Mouse (Mus musculus) hindbrain, embryonic 14.5 days (tissue): ENCODE measurements at regions not wholly inside any gene's neighbourhood (a gene's known extent, or its start where the extent isn't known, plus 50 kb on each side); places are given as distances from the start of the nearest gene placed in this dataset.

Experiments
- ATAC-seq: fragments of 200-750 bp; cut with Nextera tagmentation; 2 replicates; pipeline ENCODE4 v1.8.0; 2017; ENCODE audit warnings: moderate number of reproducible peaks, mild to moderate bottlenecking, moderate TSS enrichment, moderate library complexity; ENCODE audit not compliant: low FRiP score
- DNase-seq: peaks from one replicate; pipeline ENCODE4 v3.0.0-alpha.2; 2015; ENCODE audit warnings: low spot score
- H3K27ac ChIP-seq: fragments of 300-500 bp; sonication (generic); 2 replicates; pipeline ENCODE4 v1.5.1; 2014; ENCODE audit warnings: mild to moderate bottlenecking, moderate library complexity
- H3K27me3 ChIP-seq: fragments of 300-500 bp; sonication (generic); 2 replicates; pipeline ENCODE4 v1.6.1; 2014; ENCODE audit warnings: mild to moderate bottlenecking, low read length, mixed read lengths; ENCODE audit not compliant: control insufficient read depth, insufficient read depth
- H3K36me3 ChIP-seq: fragments of 300-500 bp; sonication (generic); replicated peaks from 2 replicates; pipeline ENCODE4 v1.6.1; 2014; ENCODE audit not compliant: control insufficient read depth, insufficient read depth
- H3K4me1 ChIP-seq: fragments of 300-500 bp; sonication (generic); replicated peaks from 2 replicates; pipeline ENCODE4 v1.6.1; 2014; ENCODE audit warnings: antibody characterized with exemption, low read length, mixed read lengths; ENCODE audit not compliant: control insufficient read depth, insufficient read depth
- H3K4me2 ChIP-seq: fragments of 300-500 bp; sonication (generic); replicated peaks from 2 replicates; pipeline ENCODE4 v1.6.1; 2014; ENCODE audit warnings: mild to moderate bottlenecking, moderate library complexity
- H3K4me3 ChIP-seq: fragments of 300-500 bp; sonication (generic); replicated peaks from 2 replicates; pipeline ENCODE4 v1.5.1; 2014; ENCODE audit warnings: mild to moderate bottlenecking, low read length
- H3K9ac ChIP-seq: fragments of 300-500 bp; sonication (generic); 2 replicates; pipeline ENCODE4 v1.6.1; 2014
- H3K9me3 ChIP-seq: fragments of 300-500 bp; sonication (generic); 2 replicates; pipeline ENCODE4 v1.6.1; 2016; ENCODE audit warnings: low read length; ENCODE audit not compliant: control insufficient read depth
- WGBS: fragments of 180-500 bp; shearing (Covaris S2); extraction: QIAGEN DNeasy Blood & Tissue Kit; methylation state at CpG from one replicate; pipeline ENCODE4 v1.1.7; 2014; 5-methylcytosine and 5-hydroxymethylcytosine counted together

DNA sequence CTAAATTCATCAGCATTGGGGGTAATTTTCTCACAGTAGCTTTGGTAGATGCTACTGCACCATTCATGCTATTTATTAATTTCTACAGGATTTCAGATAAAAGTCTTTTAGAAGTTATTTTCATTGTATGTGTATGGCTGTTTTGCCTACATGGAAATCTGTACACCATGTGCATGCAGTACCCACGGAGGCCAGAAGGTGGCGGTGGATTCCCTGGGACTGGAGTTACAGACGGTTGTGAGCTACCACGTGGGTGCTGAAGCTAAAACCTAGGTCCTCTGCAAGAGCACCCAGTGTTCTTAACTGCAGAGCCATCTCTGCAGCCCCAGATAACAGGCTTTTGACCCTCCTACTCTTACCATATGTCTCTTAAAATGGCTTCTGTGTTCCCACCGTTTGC lies 176.7 kb upstream of the Fam19a5 start:
- Histone ChIP-seq H3K9me3 (no peaks in the 10 kb centered on the region), H3K36me3 (no peaks in the 10 kb centered on the region), H3K9ac (no peak overlapping the region), H3K27me3 (no peaks in the 10 kb centered on the region), H3K4me3 (no peak overlapping the region), H3K27ac (no peak overlapping the region), H3K4me2 (no peak overlapping the region), H3K4me1 (no peaks in the 10 kb centered on the region)
- WGBS = 46% methylated on average over 5 of the region's 5 CpGs
- DNase-seq (no peak), ATAC-seq (no peak)

DNA sequence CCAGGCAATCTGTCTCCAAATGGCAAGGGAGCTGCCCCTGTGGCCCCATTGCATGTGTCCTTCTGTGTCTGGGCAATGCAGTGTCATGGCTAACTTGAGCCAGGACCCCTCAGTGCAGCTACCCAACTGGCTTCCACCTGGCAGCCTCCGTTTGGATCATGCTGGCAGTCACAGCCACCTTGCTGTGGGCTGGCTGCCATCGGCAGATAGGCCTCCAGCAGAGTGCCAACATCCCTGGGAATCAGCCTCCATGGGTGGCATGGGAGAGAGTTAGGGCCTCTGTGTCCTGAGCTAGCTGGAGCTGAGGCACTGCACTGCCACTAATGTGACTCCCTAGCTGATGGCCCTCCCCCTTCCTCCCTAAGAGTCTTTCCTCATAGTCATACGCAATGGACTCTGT lies 174.7 kb upstream of the Fam19a5 start:
- no peak for ATAC-seq
- no peaks in the 10 kb centered on the region for H3K36me3 ChIP-seq

DNA sequence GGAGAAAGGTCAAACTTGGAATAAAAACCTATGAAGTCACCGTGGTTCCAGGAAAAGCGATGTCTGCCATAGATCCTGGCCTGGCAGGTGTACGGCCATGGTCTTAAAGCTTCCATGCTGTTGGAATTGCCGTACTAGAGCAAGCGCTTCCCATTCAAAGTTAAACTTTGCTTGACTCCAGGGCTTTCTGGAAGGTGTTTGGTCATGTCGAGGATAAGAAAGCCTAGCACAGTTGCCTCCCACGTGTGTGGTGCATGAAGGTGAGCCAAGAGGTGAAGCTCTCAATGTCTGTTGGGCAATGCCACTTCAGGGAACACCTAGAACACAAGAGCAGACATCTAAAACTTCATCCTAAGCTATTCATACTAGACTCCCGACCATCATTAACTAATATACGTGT lies 174.3 kb upstream of the Fam19a5 start:
- WGBS = 93% methylated on average over 9 of the region's 9 CpGs
- ATAC-seq = no peak
- H3K4me2 ChIP-seq = no peak overlapping the region

More for the DNA sequence above, 174.7 kb upstream of the Fam19a5 start:
- Histone ChIP-seq H3K27ac (no peak overlapping the region), H3K4me1 (no peaks in the 10 kb centered on the region), H3K27me3 (no peaks in the 10 kb centered on the region), H3K4me3 (no peak overlapping the region), H3K9me3 (no peaks in the 10 kb centered on the region), H3K4me2 (no peak overlapping the region), H3K9ac (no peak overlapping the region)
- DNase-seq = no peak
- WGBS = 92% methylated on average over 3 of the region's 3 CpGs

DNA sequence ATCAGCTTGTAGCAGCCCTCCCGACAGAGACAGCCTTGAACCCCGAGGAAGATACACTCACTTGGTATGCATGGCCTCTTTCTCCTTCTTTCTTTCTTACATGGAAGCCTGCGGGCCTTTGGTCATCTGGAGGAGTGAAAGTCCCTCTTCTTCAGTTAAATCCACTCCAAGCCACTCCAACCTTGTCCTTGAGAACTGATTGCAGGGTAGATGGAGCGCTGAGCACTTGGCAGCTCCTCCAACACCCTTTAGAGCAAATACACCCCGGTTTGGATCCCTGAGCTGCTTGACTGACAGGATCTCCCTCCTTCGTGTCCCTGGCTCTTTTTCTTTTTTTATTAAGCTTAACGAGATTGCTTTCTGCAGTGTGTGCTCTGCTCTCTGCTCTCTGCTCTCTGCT lies 173.3 kb upstream of the Fam19a5 start:
- Histone ChIP-seq H3K4me1 (no peaks in the 10 kb centered on the region), H3K9me3 (no peaks in the 10 kb centered on the region), H3K4me2 (no peak overlapping the region), H3K27me3 (no peaks in the 10 kb centered on the region), H3K9ac (no peak overlapping the region), H3K36me3 (no peaks in the 10 kb centered on the region), H3K4me3 (no peak overlapping the region), H3K27ac (no peak overlapping the region)
- ATAC-seq (no peak), DNase-seq (no peak)
- WGBS = 83% methylated on average over 7 of the region's 7 CpGs

More for the DNA sequence above, 174.3 kb upstream of the Fam19a5 start:
- no peaks in the 10 kb centered on the region for H3K27me3 ChIP-seq
- H3K36me3 ChIP-seq = no peaks in the 10 kb centered on the region
- no peak overlapping the region for H3K9ac ChIP-seq
- no peak for DNase-seq
- H3K4me1 ChIP-seq = no peaks in the 10 kb centered on the region
- H3K27ac ChIP-seq = no peak overlapping the region
- H3K4me3 ChIP-seq = no peak overlapping the region
- no peaks in the 10 kb centered on the region for H3K9me3 ChIP-seq

DNA sequence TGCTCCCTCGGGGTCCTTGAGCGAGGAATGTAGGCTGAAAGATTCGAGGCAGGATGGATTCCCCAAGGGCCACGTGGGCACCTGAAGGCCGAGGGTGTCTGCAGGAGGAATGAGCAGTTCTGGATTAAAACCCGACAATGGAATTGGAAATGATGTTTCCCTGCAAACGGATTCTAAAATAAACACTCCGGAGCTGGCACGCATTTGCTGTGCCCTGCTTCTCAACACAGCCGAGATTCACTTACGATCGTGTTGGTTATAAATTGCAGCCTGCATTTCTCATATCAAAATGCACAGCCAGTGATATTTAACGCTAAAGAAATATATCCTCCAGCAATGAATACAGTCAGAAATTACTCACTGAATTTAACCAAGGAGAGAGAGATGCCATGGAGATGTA lies 169.4 kb upstream of the Fam19a5 start:
- Histone ChIP-seq H3K4me2 (no peak overlapping the region), H3K36me3 (no peaks in the 10 kb centered on the region), H3K27me3 (no peaks in the 10 kb centered on the region), H3K27ac (peak overlapping the region; percentile 6; the same call in 1 of the 2 replicates), H3K9me3 (no peaks in the 10 kb centered on the region), H3K9ac (no peak overlapping the region), H3K4me1 (no peaks in the 10 kb centered on the region), H3K4me3 (no peak overlapping the region)
- DNase-seq (no peak), ATAC-seq (no peak)
- WGBS = 61% methylated on average over 13 of the region's 13 CpGs

DNA sequence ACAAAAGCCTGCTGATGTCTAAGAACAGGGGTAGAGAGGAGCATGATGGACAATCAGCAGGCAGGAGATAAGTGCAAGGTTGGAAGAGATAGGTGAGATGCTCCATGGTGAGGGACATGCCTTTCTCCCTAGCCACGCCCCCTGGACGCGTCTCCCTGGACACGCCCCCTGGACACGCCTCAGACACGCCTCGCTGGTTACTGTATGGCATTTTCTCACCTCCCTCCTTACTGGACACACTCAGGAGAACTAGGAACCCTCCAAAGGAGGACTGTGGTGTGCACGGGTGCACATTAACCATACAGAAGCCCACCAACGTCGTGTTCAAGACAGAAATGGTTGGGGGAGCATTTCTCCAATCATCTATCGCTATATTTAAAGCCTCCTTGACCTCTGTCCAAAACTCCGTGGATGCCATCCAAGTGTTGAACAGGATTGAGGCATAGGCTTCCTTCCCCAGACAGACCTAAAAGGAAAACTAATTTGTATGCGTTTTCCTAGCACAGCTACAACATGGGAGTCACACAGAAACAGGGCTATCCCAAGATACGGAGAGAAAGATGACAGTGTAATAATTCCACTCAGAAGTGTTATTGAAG lies 168.4 kb upstream of the Fam19a5 start:
- no peak overlapping the region for H3K4me3 ChIP-seq
- no peaks in the 10 kb centered on the region for H3K36me3 ChIP-seq
- no peaks in the 10 kb centered on the region for H3K9me3 ChIP-seq
- H3K27ac ChIP-seq = no peak overlapping the region
- 78% methylated on average over 14 of the region's 14 CpGs for WGBS
- no peaks in the 10 kb centered on the region for H3K27me3 ChIP-seq
- H3K9ac ChIP-seq = no peak overlapping the region
- no peak for ATAC-seq
- no peaks in the 10 kb centered on the region for H3K4me1 ChIP-seq
- no peak overlapping the region for H3K4me2 ChIP-seq
- DNase-seq = no peak

DNA sequence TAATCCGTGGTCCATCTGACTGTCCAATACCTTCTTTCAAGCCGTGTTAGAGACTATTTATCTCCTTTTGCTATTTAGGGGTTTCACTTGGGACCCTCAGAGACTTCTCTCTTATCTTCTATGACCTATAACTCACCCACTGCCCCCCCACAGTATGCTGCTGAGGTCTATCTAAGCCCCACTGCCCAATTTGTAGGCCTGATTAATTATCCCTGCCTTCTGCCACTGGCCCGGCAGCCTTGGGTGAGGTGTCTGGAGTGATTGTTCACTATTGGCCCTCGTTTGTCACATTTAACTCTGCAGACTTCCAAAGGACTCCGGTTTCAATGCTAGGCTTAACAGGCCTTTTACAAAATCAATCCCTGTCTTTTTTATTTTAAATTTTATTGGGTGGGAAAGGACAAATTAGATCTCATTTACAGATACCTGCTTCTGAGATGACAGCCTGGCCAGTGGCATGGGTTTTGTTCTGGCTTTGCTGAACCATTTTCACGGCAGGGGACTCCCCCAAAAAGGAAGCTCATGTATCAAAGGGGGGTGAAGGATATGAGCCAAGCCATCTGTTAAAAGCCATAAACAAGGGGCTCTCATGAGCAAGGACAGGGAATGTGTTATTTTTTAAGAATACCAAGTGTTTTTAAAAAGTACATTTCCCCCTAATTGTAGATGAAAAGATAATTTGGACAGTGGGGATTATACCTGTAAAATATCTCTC lies 160.4 kb upstream of the Fam19a5 start:
- no peak overlapping the region for H3K9ac ChIP-seq
- no peak overlapping the region for H3K4me3 ChIP-seq
- DNase-seq = no peak
- 60% methylated on average over 6 of the region's 6 CpGs for WGBS
- H3K4me1 ChIP-seq = no peaks in the 10 kb centered on the region
- H3K27ac ChIP-seq = no peak overlapping the region
- no peak for ATAC-seq
- H3K27me3 ChIP-seq = no peaks in the 10 kb centered on the region
- H3K4me2 ChIP-seq = no peak overlapping the region
- no peaks in the 10 kb centered on the region for H3K36me3 ChIP-seq
- no peaks in the 10 kb centered on the region for H3K9me3 ChIP-seq

DNA sequence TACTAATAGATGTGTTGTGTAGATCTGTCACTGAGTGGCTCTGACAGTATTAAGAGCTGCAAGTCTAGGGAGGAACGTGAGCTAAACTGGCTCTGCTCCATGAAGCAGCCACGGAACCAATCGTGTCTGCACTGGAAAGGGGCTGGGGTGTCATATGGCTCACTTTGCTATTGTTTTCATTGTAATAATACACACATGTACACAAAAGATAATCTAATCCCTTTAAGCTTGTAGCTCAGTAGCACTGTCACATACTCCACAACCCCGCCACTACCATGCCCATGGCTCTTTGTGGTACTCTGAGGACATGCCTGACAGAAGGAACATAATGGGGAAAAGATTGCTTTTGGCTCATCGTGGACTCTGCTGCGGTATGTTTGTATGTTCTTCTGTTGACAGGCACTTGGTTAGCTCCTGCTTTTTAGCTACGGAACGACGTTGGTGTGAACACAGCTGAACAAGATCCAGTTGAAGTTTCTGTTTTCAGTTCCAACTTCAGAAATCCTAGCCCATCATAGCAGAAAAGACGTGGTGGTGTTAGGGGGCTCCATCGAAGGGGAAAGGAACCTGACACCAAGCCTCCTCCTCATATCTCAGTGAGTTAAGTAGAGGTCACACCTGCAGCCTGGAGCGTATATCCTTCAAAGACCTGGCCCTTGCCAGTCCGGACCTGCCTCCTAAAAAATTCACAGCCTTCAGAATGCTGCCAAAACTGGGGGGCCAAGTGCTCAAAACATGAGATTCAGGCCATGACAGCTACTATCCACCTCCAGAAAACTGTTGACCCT lies 159.6 kb upstream of the Fam19a5 start:
- Histone ChIP-seq H3K4me3 (no peak overlapping the region), H3K27ac (no peak overlapping the region), H3K4me2 (no peak overlapping the region), H3K9me3 (no peaks in the 10 kb centered on the region), H3K4me1 (no peaks in the 10 kb centered on the region), H3K9ac (no peak overlapping the region), H3K27me3 (no peaks in the 10 kb centered on the region), H3K36me3 (no peaks in the 10 kb centered on the region)
- no peak for DNase-seq
- WGBS = 72% methylated on average over 13 of the region's 13 CpGs
- no peak for ATAC-seq

DNA sequence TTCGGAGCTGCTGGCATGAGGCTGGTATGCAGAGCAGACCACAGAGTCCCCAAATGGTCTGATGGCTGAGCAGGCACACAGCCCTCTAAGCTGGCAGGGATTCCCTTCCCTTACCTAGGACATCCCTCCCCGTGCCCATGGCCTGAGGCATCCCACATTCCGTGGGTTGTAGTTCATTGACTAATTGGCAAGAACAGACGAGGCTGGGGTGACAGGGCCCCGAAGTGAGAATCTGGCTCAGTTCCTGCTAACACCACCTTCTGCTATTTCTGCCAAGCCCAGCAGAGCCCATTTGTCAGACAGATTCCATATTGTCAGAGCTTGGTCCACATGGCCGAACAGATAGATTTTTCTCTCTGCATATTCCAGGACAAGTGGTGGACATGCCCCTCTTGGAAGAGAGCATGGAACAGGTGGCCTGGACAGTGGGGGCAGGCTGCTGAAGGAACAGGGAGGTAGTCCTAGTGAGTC lies 157.6 kb upstream of the Fam19a5 start:
- DNase-seq = no peak
- Histone ChIP-seq H3K36me3 (no peaks in the 10 kb centered on the region), H3K27ac (no peak overlapping the region), H3K4me3 (no peak overlapping the region), H3K4me2 (no peak overlapping the region), H3K4me1 (no peaks in the 10 kb centered on the region), H3K9ac (no peak overlapping the region), H3K27me3 (no peaks in the 10 kb centered on the region), H3K9me3 (no peaks in the 10 kb centered on the region)
- WGBS = 79% methylated on average over 6 of the region's 6 CpGs
- no peak for ATAC-seq
